Mouse (Mus musculus): Measurements from ENCODE around the gene Wapl.
A peak's percentile ranks its signal among the peaks of the same experiment; 100 is the strongest.

The Wapl gene

DNA sequence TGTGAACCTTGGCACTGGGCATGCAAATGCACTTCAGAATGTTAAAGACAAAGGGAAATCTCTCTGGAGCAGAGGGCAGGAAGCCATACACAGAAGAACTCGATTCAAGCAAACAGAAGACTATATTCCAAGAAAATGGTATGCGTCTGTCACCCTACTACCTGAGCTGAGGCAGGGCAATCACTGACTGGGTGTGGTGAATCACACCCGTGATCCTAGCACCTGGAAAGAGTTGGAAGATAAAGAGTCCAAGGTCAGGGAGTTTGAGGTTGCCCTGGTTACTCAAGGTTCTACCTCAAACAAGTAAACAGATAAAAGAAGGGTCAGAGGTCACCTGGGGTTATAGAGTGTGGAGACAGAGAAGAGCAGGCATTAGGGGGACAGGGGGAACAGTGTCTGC, 100.0 kb downstream of the Wapl start:
- DNase-seq (ENCODE audit: low spot score): peak; percentile 82

- peak; percentile 53 for DNase-seq (ENCODE audit: low spot score)
These were observed 100.5 kb downstream of the Wapl start for GRCm38 (mm10) chr14:34774231-34774630.

GRCm38 (mm10) chr14:34776719-34777385, 103.1 kb downstream of the Wapl start:
- DNase-seq (ENCODE audit: low spot score): no peak

GRCm38 (mm10) chr14:34777810-34778209, 104.1 kb downstream of the Wapl start:
- DNase-seq (ENCODE audit: low spot score): peak; percentile 64

- no peak for DNase-seq (ENCODE audit: low spot score)
These were observed 105.0 kb downstream of the Wapl start for GRCm38 (mm10) chr14:34778760-34779159.

- DNase-seq (ENCODE audit: low spot score): no peak
These were observed 119.8 kb downstream of the Wapl start for GRCm38 (mm10) chr14:34793406-34794037.

All from yolk sac, embryonic 10.5 days (tissue).